Mouse (Mus musculus) lung, adult 2 months (tissue): ENCODE results near the gene Gcnt2. TPM values are rescaled to one million over a fixed set of nuclear protein-coding genes. Genes with fewer than 3 reads are reported as not detected.
"Not testable (repeated sequence)": the region's sequence is repeated elsewhere in the genome, so short reads cannot be mapped to it uniquely, and the experiment has no call there.

Source experiments
- DNase-seq: peaks from one replicate; pipeline ENCODE4 v3.0.0; 2022
- H3K4me1 ChIP-seq: fragments of 200-500 bp; 2 replicates; pipeline ENCODE4 v1.6.1; 2011; ENCODE audit warnings: low read length; ENCODE audit not compliant: control insufficient read depth, insufficient read depth
- H3K4me3 ChIP-seq: fragments of 200-500 bp; replicated peaks from 2 replicates; pipeline ENCODE3; 2011; ENCODE audit warnings: low read depth, mild to moderate bottlenecking, control low read depth, low read length; ENCODE audit errors: extremely low read depth
- CTCF ChIP-seq: fragments of 200-500 bp; IDR thresholded peaks from 2 replicates; pipeline ENCODE4 v1.5.1; 2011; ENCODE audit warnings: mild to moderate bottlenecking, low read length, control low read depth; ENCODE audit not compliant: insufficient read depth
- POLR2A ChIP-seq: fragments of 200-500 bp; IDR thresholded peaks from 2 replicates; pipeline ENCODE4 v1.6.1; 2011; ENCODE audit warnings: low read depth, mild to moderate bottlenecking, control low read depth, low read length, borderline replicate concordance; ENCODE audit errors: extremely low read depth
- WGBS: fragments of 180-500 bp; shearing (Covaris S2); methylation state at CpG from one replicate; pipeline ENCODE4 v1.1.7; 2018; 5-methylcytosine and 5-hydroxymethylcytosine counted together
- polyA plus RNA-seq: library from polyadenylated mRNA; depleted of rRNA; stranded (reverse); fragments of >200 nt; gene quantifications from 2 replicates; pipeline ENCODE4 v1.2.3, GENCODE M21; 2012

The Gcnt2 gene
- polyA plus RNA-seq, 1 experiment: 17.5 TPM

DNA sequence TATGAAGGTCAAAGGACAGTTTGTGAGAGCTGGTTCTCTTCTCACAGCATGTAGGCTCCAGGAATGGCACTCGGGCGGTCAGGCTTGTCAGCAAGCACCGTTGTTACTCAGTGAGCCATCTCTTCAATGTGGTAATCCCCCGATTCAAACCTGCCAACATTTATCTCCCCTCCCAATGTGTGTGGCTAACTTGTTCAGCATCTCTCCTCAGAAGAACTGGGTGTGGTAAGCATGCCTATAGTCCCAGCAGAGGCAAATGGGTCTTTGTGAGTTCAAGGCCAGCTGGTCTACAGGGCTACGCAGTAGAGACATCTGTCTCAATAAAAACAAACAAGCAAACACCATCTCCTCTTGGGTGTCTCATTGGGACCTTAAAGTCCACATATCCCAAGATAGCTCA lies 113.4 kb downstream of the Gcnt2 start:
- H3K4me1 ChIP-seq: no peaks in the 10 kb centered on the region
- TF ChIP-seq CTCF (no peak), POLR2A (no peak)
- H3K4me3 ChIP-seq: no peak overlapping the region
- no peak for DNase-seq
- 88% methylated on average over 5 of the region's 5 CpGs for WGBS

DNA sequence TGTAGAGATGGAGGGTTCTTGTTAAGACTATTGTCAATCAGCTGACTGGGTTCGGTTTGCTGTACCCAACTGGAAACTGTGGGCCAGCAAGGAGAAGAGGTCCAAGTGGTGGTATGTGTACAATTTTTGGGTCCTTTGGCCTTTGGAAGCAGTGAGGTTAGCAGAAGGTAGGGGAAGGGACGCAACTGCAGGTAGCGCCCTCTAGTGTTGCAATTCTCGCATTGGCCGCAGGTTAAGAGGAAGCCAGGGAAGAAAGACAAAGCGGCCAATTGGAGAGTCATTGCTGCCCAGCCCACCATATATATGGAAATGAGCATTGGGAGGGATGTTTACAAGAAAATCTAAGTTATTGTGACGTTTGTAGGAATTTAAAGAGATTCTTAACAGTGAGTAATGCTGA lies 118.1 kb downstream of the Gcnt2 start:
- WGBS: 39% methylated on average over 7 of the region's 7 CpGs
- Histone ChIP-seq H3K4me1 (peaks cover 6% of the 10 kb centered on the region), H3K4me3 (no peak overlapping the region)
- peak; percentile 53 for DNase-seq
- TF ChIP-seq POLR2A (no peak), CTCF (peak; percentile 89)

DNA sequence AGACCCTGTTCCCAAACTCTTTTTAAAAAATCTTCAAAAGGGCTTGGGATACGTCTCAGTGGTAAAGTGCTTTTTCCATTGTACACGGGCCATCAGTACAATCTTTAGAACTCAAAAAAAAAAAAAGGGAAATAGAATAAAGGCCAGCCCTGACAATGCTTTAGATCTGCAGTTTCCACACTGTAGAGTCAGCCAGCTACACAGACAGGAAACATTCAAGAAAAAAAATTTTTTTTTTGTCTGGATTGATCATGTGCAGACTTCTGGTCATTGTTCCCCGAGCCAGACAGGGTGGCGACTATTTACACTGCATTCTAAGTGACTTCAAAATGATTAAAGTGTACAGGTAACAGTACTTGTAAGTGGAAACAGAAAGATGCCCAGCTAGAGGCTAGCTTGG lies 119.1 kb downstream of the Gcnt2 start:
- 32% methylated on average over 4 of the region's 4 CpGs for WGBS
- no peak for DNase-seq
- no peak for TF ChIP-seq POLR2A
- no peak for TF ChIP-seq CTCF

DNA sequence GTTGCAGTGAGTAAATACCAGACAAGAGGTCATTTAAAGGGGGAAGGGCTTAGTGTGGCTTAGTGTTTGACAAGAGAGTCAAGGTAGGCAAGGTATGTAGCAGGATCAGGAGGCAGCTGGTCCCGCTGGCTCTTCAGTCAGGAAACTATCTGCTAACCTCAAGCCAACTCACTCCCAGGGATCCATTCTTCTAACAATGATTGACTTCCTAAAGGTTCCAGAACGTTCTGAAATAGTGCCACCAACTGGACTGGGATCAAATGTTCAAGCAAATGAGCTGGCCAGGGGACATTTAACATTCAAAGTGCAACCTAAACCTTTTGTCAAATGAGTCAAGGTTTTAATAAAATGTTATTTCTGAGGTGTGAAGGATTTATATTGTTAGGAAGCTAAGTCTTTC lies 119.8 kb downstream of the Gcnt2 start:
- no peak overlapping the region for H3K4me3 ChIP-seq
- H3K4me1 ChIP-seq: peaks cover 6% of the 10 kb centered on the region
- TF ChIP-seq POLR2A (no peak), CTCF (no peak)
- no peak for DNase-seq
- WGBS: 20% methylated on average over 2 of the region's 2 CpGs

More for the DNA sequence above, 119.1 kb downstream of the Gcnt2 start:
- no peak overlapping the region for H3K4me3 ChIP-seq
- H3K4me1 ChIP-seq: peaks cover 6% of the 10 kb centered on the region

DNA sequence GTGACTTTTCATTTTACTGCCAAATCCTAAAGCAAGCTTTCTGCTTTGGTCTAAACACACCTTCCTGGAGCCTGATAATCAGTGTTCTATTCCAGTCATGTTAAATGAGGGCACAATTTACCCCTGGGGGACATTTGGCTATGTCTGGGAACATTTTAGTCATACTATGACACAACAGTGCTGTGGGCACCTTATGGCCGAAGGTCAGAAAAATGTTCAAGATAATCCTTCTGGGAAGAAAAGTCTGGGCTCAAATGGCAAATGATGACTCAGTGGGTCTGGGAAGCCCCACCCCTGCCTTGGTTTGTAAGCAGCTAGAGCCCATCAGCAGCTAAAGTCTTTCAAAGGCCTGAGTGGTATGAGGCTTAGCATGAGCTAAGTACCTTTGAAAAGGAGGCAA lies 123.2 kb downstream of the Gcnt2 start:
- no peak for TF ChIP-seq POLR2A
- no peak for TF ChIP-seq CTCF
- 77% methylated on average over 1 of the region's 1 CpGs for WGBS
- no peak for DNase-seq
- peaks cover 6% of the 10 kb centered on the region for H3K4me1 ChIP-seq
- no peak overlapping the region for H3K4me3 ChIP-seq

DNA sequence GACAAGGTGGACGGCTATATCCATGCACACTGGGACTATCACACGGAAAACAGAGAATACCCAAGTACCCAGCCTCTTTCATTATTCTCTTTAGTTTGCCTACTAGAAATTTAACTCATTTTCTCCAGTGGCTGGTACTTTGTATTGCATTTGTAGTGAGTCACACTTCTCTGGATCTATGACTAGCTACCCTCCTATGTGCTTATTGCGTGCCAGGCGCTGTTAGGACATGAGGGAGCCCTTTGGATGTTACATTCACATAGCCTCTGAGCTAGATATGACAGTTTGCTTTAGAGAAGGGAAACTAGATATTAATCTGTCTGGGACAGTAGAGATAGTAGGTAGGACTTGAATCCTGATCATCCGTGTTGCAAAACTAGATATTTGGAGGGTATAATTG lies 126.5 kb downstream of the Gcnt2 start:
- H3K4me1 ChIP-seq: no peaks in the 10 kb centered on the region

DNA sequence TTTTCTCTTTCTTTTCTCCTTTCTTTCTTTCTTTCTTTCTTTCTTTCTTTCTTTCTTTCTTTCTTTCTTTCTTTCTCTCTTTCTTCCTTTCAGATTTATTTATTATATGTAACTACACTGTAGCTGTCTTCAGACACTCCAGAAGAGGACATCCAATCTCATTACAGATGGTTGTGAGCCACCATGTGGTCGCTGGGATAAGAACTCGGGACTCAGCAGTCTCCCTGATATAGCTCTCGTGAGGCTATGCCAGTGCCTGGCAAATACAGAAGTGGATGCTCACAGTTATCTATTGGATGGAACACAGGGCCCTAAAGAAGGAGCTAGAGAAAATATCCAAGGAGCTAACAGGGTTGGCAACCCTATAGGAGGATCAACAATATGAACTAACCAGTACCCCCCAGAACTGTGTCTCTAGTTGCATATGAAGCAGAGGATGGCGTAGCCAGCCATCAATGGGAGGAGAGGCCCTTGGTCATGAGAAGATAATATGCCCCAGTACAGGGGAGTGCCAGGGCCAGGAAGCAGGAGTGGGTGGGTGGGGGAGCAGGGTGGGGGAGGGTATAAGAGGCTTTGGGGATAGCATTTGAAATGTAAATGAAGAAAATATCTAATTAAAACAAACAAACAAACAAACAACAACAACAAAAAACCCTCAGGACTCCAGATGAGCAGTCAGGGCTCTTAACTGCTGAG lies 128.2 kb downstream of the Gcnt2 start:
- WGBS: 68% methylated on average over 4 of the region's 4 CpGs
- H3K4me3 ChIP-seq, DNase-seq, H3K4me1 ChIP-seq: not testable (repeated sequence)

More for the DNA sequence above, 126.5 kb downstream of the Gcnt2 start:
- no peak overlapping the region for H3K4me3 ChIP-seq
- TF ChIP-seq POLR2A (no peak), CTCF (no peak)
- DNase-seq: no peak
- 93% methylated on average over 5 of the region's 5 CpGs for WGBS

DNA sequence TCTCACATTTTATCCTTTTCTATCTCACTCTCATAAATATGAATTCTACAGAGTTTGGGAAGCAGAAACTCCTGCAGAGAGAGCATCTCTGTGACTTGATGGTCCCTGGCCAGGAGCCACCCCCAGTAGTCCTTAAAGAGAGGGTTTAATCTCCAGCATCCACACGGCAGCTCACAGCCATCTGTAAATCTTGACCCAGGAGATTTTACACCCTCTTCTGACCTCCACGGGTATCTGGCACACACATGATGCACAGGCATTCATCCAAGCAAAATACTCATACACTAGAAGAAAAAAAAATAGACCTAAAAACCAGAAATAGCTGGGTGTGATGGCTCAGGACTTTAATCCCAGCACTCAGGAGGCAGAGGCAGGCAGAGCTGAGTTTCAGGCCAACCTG lies 128.9 kb downstream of the Gcnt2 start:
- WGBS: 49% methylated on average over 2 of the region's 2 CpGs
- no peak overlapping the region for H3K4me3 ChIP-seq
- H3K4me1 ChIP-seq: no peaks in the 10 kb centered on the region
- no peak for TF ChIP-seq POLR2A
- no peak for TF ChIP-seq CTCF
- no peak for DNase-seq

DNA sequence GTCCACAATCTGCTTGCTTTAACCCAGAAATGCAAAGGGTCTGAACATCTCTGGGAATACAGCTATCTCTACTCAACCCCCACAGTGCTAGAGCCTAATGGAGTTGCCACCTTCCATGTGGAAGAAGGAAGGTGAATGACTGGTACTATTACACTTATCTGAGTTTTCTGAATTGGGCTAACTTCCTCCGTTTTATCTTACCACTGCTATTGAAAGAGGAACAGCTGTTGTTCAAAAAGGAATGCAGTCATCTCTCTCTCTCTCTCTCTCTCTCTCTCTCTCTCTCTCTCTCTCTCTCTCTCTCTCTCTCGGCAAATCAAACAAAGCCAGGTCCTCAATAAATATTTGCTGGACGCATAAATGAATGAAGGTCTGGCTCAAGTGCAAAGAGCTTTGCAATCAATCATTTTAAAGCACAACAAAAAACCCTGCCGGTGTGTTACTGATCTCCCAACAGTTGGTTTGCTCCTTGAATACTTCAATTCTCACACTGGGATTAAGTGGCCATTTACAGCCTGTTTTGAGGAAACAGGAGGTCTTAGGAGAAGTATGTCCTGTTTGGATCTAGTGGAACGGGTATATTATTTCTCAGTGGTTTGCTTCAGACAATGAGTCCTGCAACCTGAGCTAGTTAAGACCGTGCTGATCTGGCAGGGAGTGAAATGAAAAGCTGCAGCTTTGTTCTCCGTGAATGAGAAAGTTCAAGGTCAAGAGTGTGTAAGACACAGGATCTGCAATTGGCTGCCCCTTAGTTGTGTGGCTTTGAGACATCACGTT lies 135.1 kb downstream of the Gcnt2 start:
- TF ChIP-seq POLR2A: no peak
- TF ChIP-seq CTCF: no peak
- 12% methylated on average over 8 of the region's 8 CpGs for WGBS
- no peak for DNase-seq
- H3K4me1 ChIP-seq: peaks cover 2% of the 10 kb centered on the region; the same call in 1 of the 2 replicates
- no peak overlapping the region for H3K4me3 ChIP-seq

DNA sequence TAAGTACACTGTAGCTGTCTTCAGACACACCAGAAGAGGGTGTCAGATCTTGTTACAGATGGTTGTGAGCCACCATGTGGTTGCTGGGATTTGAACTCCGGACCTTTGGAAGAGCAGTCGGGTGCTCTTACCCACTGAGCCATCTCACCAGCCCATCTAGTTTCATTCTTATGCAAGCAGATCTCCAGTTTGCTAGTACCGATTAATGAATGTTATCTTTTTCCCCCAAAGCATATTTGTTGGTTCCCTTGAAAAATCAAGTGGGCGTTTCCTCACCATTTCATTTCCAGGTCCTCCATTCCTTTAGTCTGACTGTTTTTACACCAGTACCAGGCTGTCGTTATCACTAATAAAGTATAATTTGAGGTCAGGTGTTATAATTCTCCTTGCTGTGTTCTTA lies 139.0 kb downstream of the Gcnt2 start:
- 86% methylated on average over 5 of the region's 5 CpGs for WGBS

More for the DNA sequence above, 139.0 kb downstream of the Gcnt2 start:
- not testable (repeated sequence) for DNase-seq, H3K4me1 ChIP-seq, H3K4me3 ChIP-seq
